Mouse (Mus musculus): ENCODE measurements around the gene Tut4. TPM values are rescaled to one million over a fixed set of nuclear protein-coding genes. Genes with fewer than 3 reads are reported as not detected.
A peak's percentile ranks its signal among the peaks of the same experiment; 100 is the strongest.

Tut4 gene
- polyA plus RNA-seq, 1 experiment from 2014 or later, result 54.7 TPM

DNA sequence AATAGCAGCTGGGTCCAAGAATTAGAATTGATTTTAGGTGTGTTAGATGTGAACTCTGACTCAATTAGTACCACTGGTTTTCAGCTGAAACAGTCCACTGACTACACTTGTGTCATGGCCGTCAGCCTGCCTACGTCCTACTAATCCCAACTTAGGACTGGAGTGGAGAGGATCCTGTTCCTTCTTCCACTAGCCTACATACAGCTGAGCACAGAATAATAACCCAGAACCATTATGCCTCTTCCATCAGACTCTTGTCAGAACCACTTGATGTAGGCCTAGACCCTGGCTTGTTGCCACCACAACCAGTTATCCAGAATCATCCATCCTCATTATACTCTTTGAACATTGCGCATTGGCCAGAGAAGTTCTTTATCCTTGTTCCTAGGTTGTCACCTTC, 24.4 kb upstream of the Tut4 start:
- no peak overlapping the region for H3K27ac ChIP-seq (ENCODE audit: low read depth)
- H3K36me3 ChIP-seq (ENCODE audit: control insufficient read depth, insufficient read depth, low read length), result no peaks in the 10 kb centered on the region
- no peaks in the 10 kb centered on the region for H3K9me3 ChIP-seq (ENCODE audit: control insufficient read depth, low read length)
- no peak overlapping the region for H3K9ac ChIP-seq (ENCODE audit: low read length)
- no peak for DNase-seq (ENCODE audit: low spot score)
- ATAC-seq (replicated peaks; ENCODE audit: low FRiP score, low TSS enrichment, low read depth), result no peak
- H3K4me2 ChIP-seq (ENCODE audit: low read length), result no peak overlapping the region
- H3K4me3 ChIP-seq (ENCODE audit: low read depth, low read length), result no peak overlapping the region
- WGBS, result 93% methylated on average over 3 of the region's 3 CpGs
- no peaks in the 10 kb centered on the region for H3K27me3 ChIP-seq (replicated peaks; ENCODE audit: control insufficient read depth, insufficient read depth, low read length)
- H3K4me1 ChIP-seq (replicated peaks; ENCODE audit: control insufficient read depth, insufficient read depth, low read length), result peaks cover 35% of the 10 kb centered on the region

DNA sequence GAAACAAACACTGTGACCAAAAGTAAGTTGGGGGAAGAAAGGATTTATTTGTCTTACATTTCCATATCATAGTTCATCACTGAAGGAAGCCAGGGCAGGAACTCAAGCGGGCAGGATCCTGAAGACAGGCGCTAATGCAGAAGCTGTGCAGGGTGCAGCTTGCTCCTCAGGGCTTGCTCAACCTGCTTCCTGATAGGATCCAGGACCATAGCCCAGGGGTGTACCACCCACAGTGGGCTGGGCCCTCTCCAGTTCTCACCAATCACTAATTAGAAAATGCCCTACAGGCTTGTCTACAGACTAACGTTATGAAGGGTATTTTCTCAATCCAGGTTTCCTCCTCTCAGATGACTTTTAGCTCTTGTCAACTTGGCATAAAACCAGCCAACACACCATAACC, 23.6 kb upstream of the Tut4 start:
- no peak overlapping the region for H3K9ac ChIP-seq (ENCODE audit: low read length)
- WGBS, result 50% methylated on average over 3 of the region's 3 CpGs
- no peak for DNase-seq (ENCODE audit: low spot score)
- no peaks in the 10 kb centered on the region for H3K9me3 ChIP-seq (ENCODE audit: control insufficient read depth, low read length)
- no peaks in the 10 kb centered on the region for H3K36me3 ChIP-seq (ENCODE audit: control insufficient read depth, insufficient read depth, low read length)
- H3K4me1 ChIP-seq (replicated peaks; ENCODE audit: control insufficient read depth, insufficient read depth, low read length), result peaks cover 33% of the 10 kb centered on the region
- no peak overlapping the region for H3K4me2 ChIP-seq (ENCODE audit: low read length)
- no peak overlapping the region for H3K4me3 ChIP-seq (ENCODE audit: low read depth, low read length)
- no peak for ATAC-seq (replicated peaks; ENCODE audit: low FRiP score, low TSS enrichment, low read depth)
- no peaks in the 10 kb centered on the region for H3K27me3 ChIP-seq (replicated peaks; ENCODE audit: control insufficient read depth, insufficient read depth, low read length)
- H3K27ac ChIP-seq (ENCODE audit: low read depth), result no peak overlapping the region

DNA sequence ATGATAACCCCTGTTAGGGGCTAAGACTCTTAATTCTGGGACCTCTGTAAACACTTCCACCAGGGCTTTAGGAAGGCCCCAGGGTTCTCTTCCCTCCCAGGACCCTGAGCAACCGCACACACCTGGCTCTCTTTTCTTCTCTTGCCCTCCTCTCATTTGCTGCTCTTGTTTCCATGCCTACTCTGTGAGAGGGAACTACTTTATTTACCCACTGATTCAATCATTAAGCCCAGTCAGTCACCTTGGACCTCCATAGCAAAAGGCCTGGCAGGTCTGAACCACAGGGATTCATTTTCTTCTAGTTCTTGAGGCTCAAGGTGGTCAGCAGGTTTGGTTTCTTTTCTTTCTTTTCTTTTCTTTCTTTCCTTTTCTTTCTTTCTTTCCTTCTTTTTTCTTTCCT, 23.0 kb upstream of the Tut4 start:
- WGBS, result 81% methylated on average over 1 of the region's 1 CpGs
- no peak for DNase-seq (ENCODE audit: low spot score)
- Histone ChIP-seq H3K4me2 (ENCODE audit: low read length) (no peak overlapping the region), H3K36me3 (ENCODE audit: control insufficient read depth, insufficient read depth, low read length) (no peaks in the 10 kb centered on the region), H3K27me3 (replicated peaks; ENCODE audit: control insufficient read depth, insufficient read depth, low read length) (no peaks in the 10 kb centered on the region), H3K27ac (ENCODE audit: low read depth) (no peak overlapping the region), H3K4me3 (ENCODE audit: low read depth, low read length) (no peak overlapping the region), H3K9me3 (ENCODE audit: control insufficient read depth, low read length) (no peaks in the 10 kb centered on the region), H3K4me1 (replicated peaks; ENCODE audit: control insufficient read depth, insufficient read depth, low read length) (peaks cover 27% of the 10 kb centered on the region), H3K9ac (ENCODE audit: low read length) (no peak overlapping the region)
- ATAC-seq (replicated peaks; ENCODE audit: low FRiP score, low TSS enrichment, low read depth), result no peak

GRCm38 (mm10) chr4:108438082-108438840, 21.0 kb upstream of the Tut4 start:
- Histone ChIP-seq H3K36me3 (ENCODE audit: control insufficient read depth, insufficient read depth, low read length) (no peaks in the 10 kb centered on the region), H3K27ac (ENCODE audit: low read depth) (no peak overlapping the region), H3K27me3 (replicated peaks; ENCODE audit: control insufficient read depth, insufficient read depth, low read length) (no peaks in the 10 kb centered on the region), H3K9me3 (ENCODE audit: control insufficient read depth, low read length) (no peaks in the 10 kb centered on the region), H3K4me3 (ENCODE audit: low read depth, low read length) (no peak overlapping the region), H3K9ac (ENCODE audit: low read length) (no peak overlapping the region), H3K4me2 (ENCODE audit: low read length) (no peak overlapping the region), H3K4me1 (replicated peaks; ENCODE audit: control insufficient read depth, insufficient read depth, low read length) (peaks cover 18% of the 10 kb centered on the region)
- DNase-seq (ENCODE audit: low spot score), result no peak
- no peak for ATAC-seq (replicated peaks; ENCODE audit: low FRiP score, low TSS enrichment, low read depth)
- 57% methylated on average over 6 of the region's 6 CpGs for WGBS

DNA sequence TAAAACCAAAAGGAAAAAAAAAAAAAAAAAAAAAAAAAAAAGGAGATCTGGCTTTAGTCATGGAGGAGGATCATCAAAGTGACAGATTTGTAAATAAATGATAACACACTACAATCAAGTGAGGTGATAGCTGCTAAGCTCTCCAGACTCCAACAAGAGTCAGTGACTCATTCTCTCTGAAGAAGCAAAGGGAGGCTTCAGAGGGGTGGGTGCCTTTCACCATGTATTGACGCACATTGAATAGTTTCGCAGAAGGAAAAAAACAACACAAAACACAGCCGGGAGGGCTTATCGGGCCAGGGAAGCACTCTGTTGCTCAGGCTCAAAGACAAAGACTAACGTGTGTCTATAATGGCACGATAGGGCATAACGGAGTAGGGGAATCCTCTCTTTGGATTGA, 11.1 kb upstream of the Tut4 start:
- WGBS, result 30% methylated on average over 7 of the region's 7 CpGs
- H3K4me2 ChIP-seq (ENCODE audit: low read length), result no peak overlapping the region
- no peaks in the 10 kb centered on the region for H3K27me3 ChIP-seq (replicated peaks; ENCODE audit: control insufficient read depth, insufficient read depth, low read length)
- no peak overlapping the region for H3K9ac ChIP-seq (ENCODE audit: low read length)
- H3K9me3 ChIP-seq (ENCODE audit: control insufficient read depth, low read length), result no peaks in the 10 kb centered on the region
- ATAC-seq (replicated peaks; ENCODE audit: low FRiP score, low TSS enrichment, low read depth), result no peak
- H3K4me1 ChIP-seq (replicated peaks; ENCODE audit: control insufficient read depth, insufficient read depth, low read length), result peaks cover 3% of the 10 kb centered on the region; the same call in 1 of the 2 replicates
- no peak for DNase-seq (ENCODE audit: low spot score)
- H3K27ac ChIP-seq (ENCODE audit: low read depth), result no peak overlapping the region
- no peaks in the 10 kb centered on the region for H3K36me3 ChIP-seq (ENCODE audit: control insufficient read depth, insufficient read depth, low read length)
- H3K4me3 ChIP-seq (ENCODE audit: low read depth, low read length), result no peak overlapping the region

GRCm38 (mm10) chr4:108456028-108456427, 3.2 kb upstream of the Tut4 start:
- WGBS, result 51% methylated on average over 2 of the region's 2 CpGs
- peaks cover 9% of the 10 kb centered on the region for H3K4me1 ChIP-seq (replicated peaks; ENCODE audit: control insufficient read depth, insufficient read depth, low read length)
- no peak overlapping the region for H3K9ac ChIP-seq (ENCODE audit: low read length)
- ATAC-seq (replicated peaks; ENCODE audit: low FRiP score, low TSS enrichment, low read depth), result no peak
- no peaks in the 10 kb centered on the region for H3K27me3 ChIP-seq (replicated peaks; ENCODE audit: control insufficient read depth, insufficient read depth, low read length)
- H3K36me3 ChIP-seq (ENCODE audit: control insufficient read depth, insufficient read depth, low read length), result no peaks in the 10 kb centered on the region
- H3K4me2 ChIP-seq (ENCODE audit: low read length), result no peak overlapping the region
- no peak for DNase-seq (ENCODE audit: low spot score)
- no peaks in the 10 kb centered on the region for H3K9me3 ChIP-seq (ENCODE audit: control insufficient read depth, low read length)
- no peak overlapping the region for H3K4me3 ChIP-seq (ENCODE audit: low read depth, low read length)
- H3K27ac ChIP-seq (ENCODE audit: low read depth), result no peak overlapping the region

- Histone ChIP-seq H3K9ac (ENCODE audit: low read length) (peak overlapping the region; percentile 96), H3K4me3 (ENCODE audit: low read depth, low read length) (peak overlapping the region; percentile 86), H3K4me1 (replicated peaks; ENCODE audit: control insufficient read depth, insufficient read depth, low read length) (peaks cover 9% of the 10 kb centered on the region), H3K4me2 (ENCODE audit: low read length) (peak overlapping the region; percentile 75), H3K9me3 (ENCODE audit: control insufficient read depth, low read length) (no peaks in the 10 kb centered on the region), H3K36me3 (ENCODE audit: control insufficient read depth, insufficient read depth, low read length) (0 out of 2 replicates have a peak, but pooled peaks cover 6% of the 10 kb centered on the region), H3K27me3 (replicated peaks; ENCODE audit: control insufficient read depth, insufficient read depth, low read length) (no peaks in the 10 kb centered on the region), H3K27ac (ENCODE audit: low read depth) (peak overlapping the region; percentile 97; the same call in 1 of the 2 replicates)
- peak; percentile 56 for DNase-seq (ENCODE audit: low spot score)
- WGBS, result 16% methylated on average over 5 of the region's 5 CpGs
- no peak for ATAC-seq (replicated peaks; ENCODE audit: low FRiP score, low TSS enrichment, low read depth)
These were observed 955 bp upstream of the Tut4 start for GRCm38 (mm10) chr4:108458201-108458741.

- H3K36me3 ChIP-seq (ENCODE audit: control insufficient read depth, insufficient read depth, low read length), result 0 out of 2 replicates have a peak, but pooled peaks cover 6% of the 10 kb centered on the region
- ATAC-seq (replicated peaks; ENCODE audit: low FRiP score, low TSS enrichment, low read depth) (peak; percentile 58), DNase-seq (ENCODE audit: low spot score) (peak; percentile 84)
- peak overlapping the region; percentile 86 for H3K4me3 ChIP-seq (ENCODE audit: low read depth, low read length)
- H3K27me3 ChIP-seq (replicated peaks; ENCODE audit: control insufficient read depth, insufficient read depth, low read length), result no peaks in the 10 kb centered on the region
- WGBS, result under 1% methylated on average over 48 of the region's 59 CpGs
- peaks cover 9% of the 10 kb centered on the region for H3K4me1 ChIP-seq (replicated peaks; ENCODE audit: control insufficient read depth, insufficient read depth, low read length)
- peak overlapping the region; percentile 97 for H3K27ac ChIP-seq (ENCODE audit: low read depth)
- peak overlapping the region; percentile 96 for H3K9ac ChIP-seq (ENCODE audit: low read length)
- no peaks in the 10 kb centered on the region for H3K9me3 ChIP-seq (ENCODE audit: control insufficient read depth, low read length)
- H3K4me2 ChIP-seq (ENCODE audit: low read length), result peak overlapping the region; percentile 75
These were observed 1.1 kb downstream of the Tut4 start for GRCm38 (mm10) chr4:108460156-108460923.
